Mouse (Mus musculus): ENCODE measurements around the gene Iqsec2.
"Not testable (repeated sequence)": the region's sequence is repeated elsewhere in the genome, so short reads cannot be mapped to it uniquely, and the experiment has no call there.

The Iqsec2 gene

DNA sequence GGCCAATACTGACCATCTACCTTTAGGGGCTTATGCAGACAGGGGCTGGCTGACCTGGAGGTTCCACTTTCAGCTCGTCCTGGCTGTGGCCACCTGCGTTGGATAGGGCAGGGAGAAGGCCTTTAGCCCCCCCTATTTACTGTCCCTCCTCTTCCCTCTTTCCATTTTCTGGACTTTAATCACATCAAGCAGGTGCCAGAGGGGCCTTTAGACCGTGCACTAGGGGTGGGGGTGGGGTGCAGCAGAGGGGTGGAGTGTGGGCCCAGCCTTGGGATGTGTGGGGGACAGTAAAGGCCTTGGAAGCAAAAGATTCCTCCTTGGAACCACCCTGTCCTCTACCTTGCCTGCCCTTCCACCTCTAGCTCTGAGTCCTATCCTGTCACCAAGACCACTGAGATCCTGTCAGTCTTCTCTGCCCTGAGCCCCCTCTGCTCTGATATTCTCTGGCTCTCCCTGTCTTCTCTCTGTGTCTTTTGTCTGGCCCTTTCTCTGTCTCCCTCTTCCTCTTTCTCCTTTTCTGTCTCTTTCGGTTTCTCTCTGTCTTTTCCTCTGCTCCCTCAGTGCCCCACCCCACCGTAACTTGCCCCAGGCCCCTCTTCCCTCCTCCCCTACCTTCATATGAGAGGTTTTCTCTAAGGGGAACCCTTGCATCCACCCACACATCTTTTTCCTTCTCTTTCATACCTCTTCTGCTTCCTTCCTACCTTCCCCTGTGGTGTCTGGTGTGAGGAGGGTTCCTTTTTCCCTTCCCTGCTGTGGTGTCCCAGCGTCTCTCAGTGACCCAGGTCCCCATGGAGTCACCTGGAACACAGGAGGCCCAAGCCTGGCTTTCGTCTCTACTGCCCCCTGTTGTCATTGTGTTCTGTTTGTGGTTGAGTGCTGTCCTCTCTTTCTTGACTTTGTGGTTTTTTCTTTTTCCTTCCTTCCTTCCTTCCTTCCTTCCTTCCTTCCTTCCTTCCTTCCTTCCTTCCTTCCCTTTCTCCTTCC lies 35.9 kb downstream of the Iqsec2 start:
- no peak for DNase-seq

DNA sequence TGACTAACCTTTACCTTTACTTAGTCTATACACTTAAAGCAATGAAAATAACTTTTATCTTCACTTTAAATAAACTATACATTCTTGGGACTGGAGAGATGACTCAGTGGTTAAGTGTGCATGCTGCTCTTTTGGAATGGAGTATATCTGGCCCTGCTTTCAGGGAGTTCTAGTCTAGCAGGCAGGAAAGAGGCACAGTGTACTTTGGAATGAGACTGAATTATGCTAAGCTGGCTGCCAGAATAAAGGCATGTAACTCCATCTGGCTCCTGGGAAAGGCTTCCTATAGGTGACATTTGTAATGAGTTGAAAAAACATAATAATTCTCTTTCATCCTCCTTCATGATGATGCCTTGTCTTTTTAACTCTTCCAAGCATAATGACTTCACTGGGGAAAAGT lies 43.1 kb downstream of the Iqsec2 start:
- no peak for DNase-seq

DNA sequence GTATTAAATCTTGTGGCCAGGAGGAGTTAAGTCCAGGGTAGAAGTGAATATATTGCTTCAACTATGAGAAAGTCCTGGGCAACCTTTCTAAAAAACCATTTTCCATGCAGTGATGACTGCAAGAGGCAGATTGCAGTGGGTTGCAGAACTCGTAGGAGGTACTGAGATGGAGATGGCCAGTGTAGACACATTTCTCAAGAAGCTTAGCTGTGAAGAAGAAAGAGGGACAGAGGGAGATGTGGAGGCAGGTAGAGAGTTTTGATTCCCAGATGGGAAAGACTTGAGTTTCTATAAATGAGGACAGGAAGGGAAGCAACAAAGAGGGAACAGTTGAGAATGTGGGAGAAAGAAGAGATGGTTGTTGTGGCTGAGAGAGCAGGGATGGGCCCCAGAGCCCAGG lies 47.2 kb downstream of the Iqsec2 start:
- DNase-seq: no peak

DNA sequence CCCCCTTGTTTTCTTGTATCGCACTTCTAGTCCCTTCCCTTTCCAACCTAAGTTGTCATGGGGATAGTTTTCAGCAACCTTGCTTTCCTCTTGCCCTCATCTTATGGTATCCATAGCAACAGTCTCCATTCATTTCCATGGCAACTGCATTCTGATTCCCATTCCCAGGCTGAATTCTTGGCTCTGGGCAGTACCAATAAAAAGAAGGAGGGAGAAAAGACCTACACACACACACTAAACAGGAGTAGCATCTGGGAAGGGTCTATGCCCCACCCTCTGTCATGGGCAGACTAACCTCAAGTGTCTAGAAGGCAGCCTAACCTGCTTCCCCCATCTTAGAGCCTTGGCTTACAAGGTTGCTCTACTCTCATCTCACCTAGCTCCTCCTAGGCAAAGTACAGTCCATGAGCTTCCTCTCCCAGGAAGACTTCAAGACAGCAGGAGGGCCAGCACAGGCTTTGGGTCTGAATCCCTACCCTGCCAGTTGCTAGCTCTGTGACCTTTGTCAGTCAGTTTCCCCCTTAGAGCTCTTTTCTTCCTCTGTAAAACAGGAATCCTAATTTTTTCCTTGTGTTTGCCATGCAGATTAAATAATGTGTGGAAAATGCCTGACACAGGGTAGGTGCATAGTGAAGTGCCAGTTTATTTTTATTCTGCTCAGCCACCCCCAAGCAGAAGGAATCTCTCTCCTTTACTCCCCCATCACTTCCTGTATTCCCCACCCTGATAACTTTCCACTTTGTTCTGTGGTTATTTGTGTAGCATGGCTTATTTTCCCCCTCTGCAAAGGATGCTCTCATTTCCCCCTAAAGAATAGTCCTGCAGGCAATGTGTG lies 54.0 kb downstream of the Iqsec2 start:
- DNase-seq: no peak

DNA sequence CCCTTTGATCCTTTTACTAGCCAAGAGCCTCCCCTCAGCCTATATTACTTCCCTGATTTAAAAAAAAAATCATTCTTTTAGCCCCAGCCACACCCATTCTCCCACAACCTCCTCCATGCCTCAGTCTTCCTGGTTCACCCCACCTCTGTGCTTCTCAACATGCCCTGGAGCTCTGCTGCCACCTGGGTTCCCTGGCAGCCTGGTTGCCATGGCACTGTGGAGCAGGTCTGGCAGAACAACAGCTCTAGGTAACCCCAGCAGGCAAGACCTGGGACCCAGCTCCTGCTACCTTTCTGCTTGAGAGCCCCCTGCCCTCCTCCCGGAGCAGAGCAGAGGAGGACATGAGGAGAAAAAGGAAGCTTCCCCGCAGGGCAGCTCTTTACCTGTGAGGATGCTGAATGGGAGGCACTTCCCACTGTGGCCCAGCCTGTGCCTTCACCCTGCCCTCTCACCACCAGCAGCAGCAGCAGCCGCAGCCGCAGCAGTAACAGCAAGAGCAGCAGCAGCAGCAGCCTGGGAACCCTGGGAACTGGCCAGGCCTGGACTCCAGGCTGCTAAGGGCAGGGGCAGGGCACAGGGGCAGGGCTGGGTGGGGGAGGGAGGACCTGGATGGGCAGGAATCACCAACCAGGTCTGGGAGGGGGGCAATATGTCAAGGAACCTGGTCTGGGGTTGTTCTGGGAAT lies 57.8 kb downstream of the Iqsec2 start:
- DNase-seq: peak; percentile 29

DNA sequence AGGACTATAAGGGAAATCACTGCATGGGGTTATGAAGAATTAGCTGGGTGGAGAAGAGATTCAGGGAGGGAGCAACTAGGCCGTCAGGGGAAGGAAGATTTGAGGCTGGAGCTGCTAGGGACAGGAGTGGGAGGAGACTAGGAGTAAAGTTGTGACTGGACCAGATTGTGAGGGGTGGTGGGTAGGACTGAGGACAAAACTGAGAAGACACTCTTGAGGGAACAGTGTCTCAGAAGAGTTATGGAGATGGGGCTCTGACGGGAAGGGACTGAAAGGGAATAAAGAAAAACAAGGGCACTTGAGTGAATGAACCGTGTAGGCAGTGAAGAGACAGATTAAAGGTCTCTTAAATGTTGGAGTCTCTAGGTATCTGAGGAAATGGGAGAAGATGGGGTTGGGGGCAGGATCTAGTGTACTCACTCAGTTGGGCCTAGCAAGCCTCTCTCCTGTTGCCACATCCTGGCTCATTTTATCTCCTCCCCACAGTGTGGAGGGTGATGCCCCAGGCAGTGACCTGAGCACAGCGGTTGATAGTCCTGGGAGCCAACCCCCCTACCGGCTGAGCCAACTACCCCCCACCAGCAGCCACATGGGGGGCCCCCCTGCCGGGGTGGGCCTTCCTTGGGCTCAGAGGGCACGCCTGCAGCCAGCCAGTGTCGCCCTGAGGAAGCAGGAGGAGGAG lies 58.5 kb downstream of the Iqsec2 start:
- DNase-seq: no peak

DNA sequence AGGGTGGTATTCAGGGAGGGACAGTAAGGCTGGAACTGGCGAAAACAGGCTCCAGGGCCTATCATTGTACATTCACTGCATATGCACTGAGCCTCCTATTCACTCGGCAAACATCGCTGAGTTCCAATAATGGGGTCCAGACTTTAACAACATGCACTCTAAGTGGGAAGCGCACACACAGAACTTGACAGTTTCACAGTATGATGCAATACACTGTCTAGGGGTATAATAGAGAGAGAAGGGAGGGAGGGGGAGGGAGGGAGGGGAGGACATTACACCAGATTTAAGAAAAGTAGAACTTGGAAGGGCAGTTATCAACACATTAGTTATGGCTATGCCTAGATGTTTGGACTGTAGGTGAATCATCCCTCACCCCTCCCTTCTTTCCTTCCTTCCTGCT lies 59.2 kb downstream of the Iqsec2 start:
- DNase-seq: no peak

DNA sequence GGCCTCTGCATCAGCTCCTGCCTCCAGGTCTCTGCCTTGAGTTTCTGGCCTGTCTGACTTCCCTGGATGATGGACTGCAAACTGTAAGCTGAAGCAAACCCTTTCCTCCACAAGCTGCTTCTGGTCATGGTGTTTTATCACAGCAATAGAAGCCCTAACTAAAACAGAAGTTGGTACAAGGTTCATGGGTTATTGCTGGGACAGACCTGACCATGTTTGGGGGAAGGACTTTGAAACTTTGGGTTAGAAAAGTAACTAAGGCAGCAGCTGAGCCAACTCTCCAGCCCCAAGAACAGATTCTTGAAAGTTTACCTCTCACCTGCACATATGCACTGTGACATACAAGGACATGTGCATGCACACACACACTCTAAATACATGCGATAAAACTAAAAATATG lies 61.4 kb downstream of the Iqsec2 start:
- peak; percentile 11 for DNase-seq

DNA sequence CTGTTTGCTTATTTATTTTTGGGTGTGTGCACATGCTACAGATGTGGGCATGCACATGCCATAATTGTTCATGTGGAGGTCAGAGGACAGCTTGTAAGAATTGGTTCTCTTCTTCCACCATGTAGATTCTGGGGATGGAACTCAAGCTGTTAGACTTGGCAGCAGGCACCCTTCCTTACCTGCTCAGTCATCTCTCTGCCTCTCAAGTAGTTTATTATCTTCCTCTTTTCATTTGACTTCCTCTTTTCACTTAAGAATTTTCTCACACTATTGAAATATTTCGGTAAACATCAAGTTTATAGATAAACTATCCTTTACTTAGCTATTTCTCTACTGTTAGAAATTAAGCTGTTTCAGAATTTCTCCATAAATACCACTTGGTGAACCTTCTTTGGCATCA lies 70.6 kb downstream of the Iqsec2 start:
- no peak for DNase-seq

DNA sequence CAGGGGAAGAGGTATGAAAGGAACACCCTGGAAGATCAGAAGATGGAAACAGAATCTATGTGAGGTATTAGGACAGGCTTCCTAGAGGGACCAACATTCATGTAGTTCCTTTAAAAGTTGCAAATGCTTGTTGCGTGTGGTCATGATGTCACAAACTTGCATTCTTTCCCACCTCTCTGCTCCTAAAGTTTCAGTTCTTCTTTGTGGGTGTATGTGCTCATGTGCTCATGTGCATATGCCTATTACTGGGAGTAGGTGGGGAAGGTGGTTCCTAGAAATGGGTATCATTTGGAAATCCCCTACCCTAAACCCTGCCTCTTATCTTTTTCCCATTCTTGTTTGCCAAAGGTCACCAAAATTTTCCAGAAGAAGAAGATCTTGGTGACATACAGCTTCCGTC lies 74.5 kb downstream of the Iqsec2 start:
- no peak for DNase-seq

DNA sequence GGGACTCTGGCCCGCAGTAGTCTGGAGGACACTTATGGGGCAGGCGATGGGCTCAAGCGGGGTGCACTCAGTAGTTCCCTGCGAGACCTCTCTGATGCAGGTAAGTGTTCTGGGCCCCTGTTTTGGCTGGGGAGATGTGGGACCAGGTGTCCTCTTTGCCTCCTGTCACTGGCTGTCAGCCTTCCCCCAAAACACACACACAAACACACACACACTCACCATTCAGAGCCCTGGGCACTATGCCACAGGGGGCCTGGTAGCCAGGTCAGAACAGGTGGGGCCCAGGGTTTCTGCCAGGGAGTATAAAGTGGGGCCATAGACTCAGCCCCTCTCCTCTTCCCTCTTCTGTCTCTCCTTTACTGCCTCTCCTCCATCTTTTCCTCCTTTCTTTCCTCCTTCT lies 77.7 kb downstream of the Iqsec2 start:
- DNase-seq: no peak

DNA sequence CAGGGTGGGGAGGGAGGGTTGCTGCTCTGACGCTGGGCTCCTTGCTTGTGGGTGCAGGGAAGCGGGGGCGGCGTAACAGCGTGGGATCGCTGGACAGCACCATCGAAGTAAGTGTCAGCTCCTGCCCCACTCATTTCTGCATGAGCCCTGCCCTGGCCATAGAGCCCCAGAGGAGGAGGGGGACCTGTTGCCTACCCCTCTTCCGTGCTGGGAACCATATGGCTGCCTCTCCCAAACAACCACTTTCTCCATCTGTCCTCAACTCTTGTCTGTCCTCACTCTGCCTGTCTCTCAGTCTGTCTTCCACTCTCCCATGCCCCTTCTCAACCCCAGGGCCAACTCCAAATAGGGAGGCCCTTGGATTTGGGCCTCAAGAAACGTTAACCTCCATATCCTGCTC lies 78.2 kb downstream of the Iqsec2 start:
- DNase-seq: no peak

DNA sequence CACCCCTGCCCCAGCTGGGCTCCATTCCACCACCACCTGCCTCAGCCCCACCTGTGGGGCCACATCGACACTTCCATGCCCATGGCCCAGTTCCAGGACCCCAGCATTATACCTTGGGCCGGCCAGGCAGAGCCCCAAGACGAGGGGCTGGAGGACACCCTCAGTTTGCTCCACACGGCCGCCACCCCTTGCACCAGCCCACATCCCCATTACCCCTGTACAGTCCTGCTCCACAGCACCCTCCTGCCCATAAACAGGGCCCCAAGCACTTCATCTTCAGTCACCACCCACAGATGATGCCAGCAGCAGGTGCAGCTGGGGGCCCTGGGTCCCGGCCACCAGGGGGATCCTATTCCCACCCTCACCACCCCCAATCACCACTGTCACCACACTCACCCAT lies 79.2 kb downstream of the Iqsec2 start:
- DNase-seq: no peak

DNA sequence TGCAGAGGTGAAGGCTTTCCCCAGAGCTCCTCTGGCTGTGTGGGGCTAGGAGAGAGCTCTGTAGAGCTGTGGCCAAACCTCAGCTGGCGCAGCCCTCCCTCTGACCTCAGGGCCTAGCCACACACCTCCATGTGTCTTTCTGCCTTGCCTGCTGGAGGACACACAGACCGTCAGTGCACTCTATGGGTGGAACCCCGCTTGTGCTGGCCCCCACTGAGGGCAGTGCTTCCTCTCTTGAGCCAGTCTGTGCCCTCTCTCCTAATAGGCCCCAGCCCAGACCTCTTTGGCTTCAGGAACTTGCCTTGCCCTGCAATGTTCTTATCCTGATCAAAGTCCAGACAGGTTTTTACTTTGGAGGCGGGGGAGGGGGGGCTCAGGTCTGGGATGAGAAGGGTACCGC lies 80.2 kb downstream of the Iqsec2 start:
- DNase-seq: peak; percentile 5

DNA sequence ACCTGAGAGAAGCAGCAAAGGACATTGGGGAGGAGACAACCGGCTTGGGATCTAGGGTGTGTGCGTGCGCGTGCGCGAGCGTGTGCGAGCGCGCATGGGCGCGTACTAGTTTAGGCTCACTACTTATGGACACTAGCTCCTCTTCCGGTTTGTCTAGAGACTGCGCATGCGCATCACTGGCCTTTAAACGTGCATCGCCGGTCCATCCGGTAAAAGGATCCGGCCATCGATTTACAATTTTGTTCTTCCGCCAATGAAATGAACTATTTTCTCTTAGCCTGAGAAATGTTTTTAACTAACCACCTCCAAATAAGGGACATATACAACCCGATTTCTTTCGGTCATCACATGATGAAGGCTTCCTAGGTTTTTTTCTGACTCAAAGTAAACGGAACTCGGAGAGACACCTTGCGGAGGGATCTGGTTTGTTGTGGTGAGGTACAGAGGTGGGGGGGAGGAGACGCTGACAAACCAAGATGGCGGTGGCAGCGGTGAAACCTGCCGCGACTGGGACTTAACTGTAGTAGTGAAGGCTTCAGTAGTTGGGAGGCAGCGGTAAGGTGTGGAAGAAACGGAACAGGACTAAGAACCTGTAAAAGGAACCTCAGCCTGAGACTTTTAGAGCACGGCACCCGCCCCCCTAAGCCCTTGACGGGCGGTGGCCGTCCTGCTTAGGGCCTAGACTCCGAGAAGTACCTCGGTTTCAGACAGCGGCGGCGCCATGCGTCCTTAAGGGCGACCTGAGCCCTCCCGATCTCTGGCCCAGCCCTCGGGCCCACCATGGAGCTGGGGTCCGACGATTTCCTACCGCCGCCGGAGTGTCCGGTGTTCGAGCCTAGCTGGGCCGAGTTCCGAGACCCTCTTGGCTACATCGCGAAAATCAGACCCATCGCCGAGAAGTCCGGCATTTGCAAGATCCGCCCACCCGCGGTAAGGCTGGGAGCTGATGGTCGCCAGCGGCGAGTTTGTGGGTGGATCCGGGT lies 89.0 kb downstream of the Iqsec2 start, which contains the start of gene Kdm5c:
TSS of gene Kdm5c (plus strand) at position 240 of the 983 bp plus-strand sequence.
- peak; percentile 97 for DNase-seq

DNA sequence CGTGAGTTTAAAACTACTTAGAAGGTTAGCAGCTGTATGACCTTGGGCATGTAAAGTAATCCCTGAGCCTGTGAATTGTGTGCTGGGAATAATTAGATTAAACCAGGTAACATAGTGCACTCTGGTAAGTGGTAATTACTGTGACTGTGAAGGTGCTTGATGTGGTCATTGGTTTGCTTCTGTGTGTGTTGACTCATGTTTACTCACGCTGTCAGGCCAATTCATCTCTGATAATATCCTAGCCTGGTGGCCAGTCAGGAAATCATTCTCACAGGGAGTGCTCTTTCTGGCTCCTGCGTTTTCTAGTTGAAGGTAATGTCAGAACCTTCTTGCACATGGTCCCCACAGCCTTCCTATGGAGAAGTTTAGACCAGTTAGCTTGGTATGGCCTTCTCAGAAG lies 90.1 kb downstream of the Iqsec2 start:
- no peak for DNase-seq

DNA sequence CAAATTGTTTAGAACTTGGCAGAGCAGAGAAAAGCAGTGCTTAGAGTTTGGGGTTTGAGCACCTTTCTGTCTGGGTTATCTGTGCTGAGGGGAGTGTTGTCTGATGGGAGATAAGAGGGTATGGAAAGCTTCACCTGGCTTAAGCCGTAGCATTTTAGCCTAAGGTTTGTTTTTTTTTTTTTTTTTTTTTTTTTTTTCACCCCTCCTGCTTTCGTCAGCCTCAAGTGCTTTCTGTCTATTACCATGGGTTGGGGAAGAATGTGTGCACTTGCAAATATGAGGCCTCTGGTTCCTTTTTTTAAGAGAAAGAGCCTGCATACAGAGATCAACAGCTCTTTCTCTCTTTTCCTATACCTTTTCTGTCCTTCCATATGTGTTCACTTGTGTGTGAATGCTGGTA lies 91.7 kb downstream of the Iqsec2 start:
- DNase-seq: no peak

DNA sequence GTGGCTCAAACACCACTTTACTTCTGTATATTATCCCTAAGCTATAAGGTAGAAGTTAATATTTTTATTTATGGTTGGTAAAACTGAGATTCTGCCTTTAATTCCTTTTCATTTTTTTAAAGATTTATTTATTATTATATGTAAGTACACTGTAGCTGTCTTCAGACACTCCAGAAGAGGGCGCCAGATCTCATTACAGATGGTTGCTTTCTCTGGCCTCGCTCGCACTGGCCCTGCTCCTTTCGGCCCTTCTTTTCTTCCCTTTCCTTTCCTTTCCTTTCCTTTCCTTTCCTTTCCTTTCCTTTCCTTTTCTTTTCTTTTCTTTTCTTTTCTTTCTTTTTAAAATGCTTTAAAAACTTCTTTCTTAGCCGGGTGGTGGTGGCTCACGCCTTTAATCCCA lies 99.1 kb downstream of the Iqsec2 start:
- DNase-seq: not testable (repeated sequence)

DNA sequence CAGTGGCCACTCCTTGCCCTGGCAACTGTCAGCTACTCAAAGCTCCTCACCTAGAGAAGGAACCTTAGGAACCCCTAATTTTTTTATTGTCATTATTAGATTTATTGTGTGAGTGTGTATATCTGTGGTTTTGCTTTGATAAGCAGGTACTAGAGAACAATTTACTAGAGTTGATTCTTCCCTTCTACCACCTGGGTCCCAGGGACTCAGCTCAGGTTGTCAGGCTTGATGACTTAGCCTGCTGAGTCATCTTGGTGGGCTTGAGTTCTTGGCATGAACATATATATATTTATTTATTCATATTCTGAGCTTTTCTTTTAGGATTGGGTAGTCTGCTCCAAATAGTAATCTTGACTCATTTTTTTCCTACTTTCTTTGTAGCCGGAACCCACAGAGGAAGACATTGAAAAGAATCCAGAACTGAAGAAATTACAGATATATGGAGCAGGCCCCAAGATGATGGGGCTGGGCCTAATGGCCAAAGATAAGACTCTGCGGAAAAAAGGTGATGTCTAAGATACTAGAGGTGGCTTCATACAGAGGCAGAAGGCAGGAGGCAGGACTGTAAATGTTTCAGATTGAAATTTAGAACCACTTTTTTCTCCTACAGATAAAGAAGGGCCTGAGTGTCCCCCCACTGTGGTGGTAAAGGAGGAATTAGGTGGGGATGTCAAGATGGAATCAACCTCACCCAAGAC lies 100.6 kb downstream of the Iqsec2 start:
- no peak for DNase-seq

DNA sequence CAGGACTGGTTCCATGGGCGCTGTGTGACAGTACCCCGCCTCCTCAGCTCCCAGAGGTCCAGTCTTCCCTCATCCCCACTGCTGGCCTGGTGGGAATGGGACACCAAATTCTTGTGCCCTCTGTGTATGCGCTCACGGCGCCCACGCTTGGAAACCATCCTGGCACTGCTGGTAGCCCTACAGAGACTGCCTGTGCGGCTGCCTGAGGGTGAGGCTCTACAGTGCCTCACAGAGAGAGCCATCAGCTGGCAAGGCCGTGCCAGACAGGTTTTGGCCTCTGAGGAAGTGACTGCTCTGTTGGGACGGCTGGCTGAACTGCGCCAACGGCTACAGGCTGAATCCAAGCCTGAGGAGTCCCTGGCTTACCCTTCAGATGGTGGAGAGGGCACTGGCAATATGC lies 127.1 kb downstream of the Iqsec2 start:
- no peak for DNase-seq

Data from kidney, postnatal 14 days (tissue).